Mouse (Mus musculus) heart, postnatal 0 days (tissue): ENCODE results near the gene Spock1.

Experiments
- CTCF ChIP-seq: IDR thresholded peaks from 2 replicates; pipeline ENCODE4 v1.5.1; 2016; ENCODE audit warnings: antibody characterized with exemption, control low read depth, low read depth
- EP300 ChIP-seq: IDR thresholded peaks from 2 replicates; pipeline ENCODE4 v1.6.1; 2016; ENCODE audit warnings: antibody characterized with exemption, low read depth

DNA sequence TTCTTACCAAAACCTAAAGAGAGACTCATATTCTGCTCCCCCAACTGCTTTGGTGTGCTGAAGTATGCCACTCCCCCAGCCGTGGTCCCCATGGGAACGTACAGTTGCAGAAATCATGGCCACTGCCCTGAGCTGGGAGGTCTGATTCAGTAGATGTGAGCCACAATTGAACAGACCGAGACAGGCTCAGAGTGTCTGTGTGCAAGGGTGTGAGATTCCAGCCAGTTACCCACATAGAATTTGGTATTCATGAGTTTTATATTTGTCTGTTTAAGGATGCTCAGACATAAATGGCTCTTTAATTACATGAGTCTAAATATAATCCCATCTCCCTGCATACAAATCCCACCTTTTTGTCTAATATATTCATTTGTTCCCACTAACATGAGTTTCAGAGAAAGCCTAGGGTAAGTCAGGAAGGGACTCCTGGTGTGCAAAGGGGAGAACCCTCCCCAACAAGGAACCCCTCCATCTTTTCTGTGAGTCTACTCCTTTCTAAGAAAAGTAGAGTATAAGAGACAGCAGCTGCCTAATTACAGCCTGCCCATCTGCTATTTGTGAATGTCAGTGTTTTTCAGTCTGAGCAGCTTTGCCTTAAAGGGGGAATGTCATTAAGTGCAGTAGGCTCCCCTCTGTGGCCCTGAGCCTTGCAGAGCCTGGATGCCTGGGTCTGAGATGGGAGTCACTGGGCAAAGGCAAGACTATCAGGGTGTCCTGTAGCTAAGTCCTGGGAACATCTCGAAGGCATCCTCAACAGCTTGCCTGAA is 29.5 kb upstream of the Spock1 start:
- TF ChIP-seq CTCF, result no peak
- TF ChIP-seq EP300, result no peak
